Mouse (Mus musculus) natural killer cell, adult 2 months (primary cell): ENCODE measurements around the gene Tnxb.
"Not testable (repeated sequence)": the region's sequence is repeated elsewhere in the genome, so short reads cannot be mapped to it uniquely, and the experiment has no call there.

ENCODE experiments used
- DNase-seq, 2 experiments: peaks; one replicate each; pipeline ENCODE4 v3.0.0; 2022; ENCODE audit warnings: low spot score in 2 of 2

The Tnxb gene

GRCm38 (mm10) chr17:34729779-34730553 lies 59.6 kb downstream of the Tnxb start:
- DNase-seq = not testable (repeated sequence)

- DNase-seq = not testable (repeated sequence)
Observed at GRCm38 (mm10) chr17:34737466-34737865, 67.1 kb downstream of the Tnxb start.

GRCm38 (mm10) chr17:34739708-34740107 lies 69.4 kb downstream of the Tnxb start:
- DNase-seq = not testable (repeated sequence)

GRCm38 (mm10) chr17:34740280-34740679 lies 69.9 kb downstream of the Tnxb start:
- no peak for DNase-seq

GRCm38 (mm10) chr17:34743719-34744118 lies 73.4 kb downstream of the Tnxb start, which contains the start of gene C4b:
TSS of gene C4b (minus strand) at chr17:34743882.
- no peak for DNase-seq

GRCm38 (mm10) chr17:34744206-34744605 lies 73.9 kb downstream of the Tnxb start:
- DNase-seq = no peak

- not testable (repeated sequence) for DNase-seq
Observed at GRCm38 (mm10) chr17:34744611-34745010, 74.3 kb downstream of the Tnxb start.

GRCm38 (mm10) chr17:34745166-34745565 lies 74.8 kb downstream of the Tnxb start:
- DNase-seq = not testable (repeated sequence)

- no peak for DNase-seq
Observed at GRCm38 (mm10) chr17:34746531-34746930, 76.2 kb downstream of the Tnxb start.

GRCm38 (mm10) chr17:34761471-34761870 lies 91.1 kb downstream of the Tnxb start:
- no peak for DNase-seq
